Mouse (Mus musculus) heart, embryonic 11.5 days (tissue): ENCODE measurements around the gene Akap6. TPM values are rescaled to one million over a fixed set of nuclear protein-coding genes. Genes with fewer than 3 reads are reported as not detected.

Experiments used
- ATAC-seq: fragments of 200-750 bp; cut with Nextera tagmentation; replicated peaks from 2 replicates; pipeline ENCODE4 v1.8.0; 2017; ENCODE audit warnings: moderate library complexity; ENCODE audit not compliant: insufficient number of reproducible peaks, low FRiP score, low TSS enrichment
- H3K27ac ChIP-seq: fragments of 300-500 bp; sonication (generic); 2 replicates; pipeline ENCODE4 v1.5.1; 2014; ENCODE audit warnings: mild to moderate bottlenecking, low read depth, low read length
- H3K27me3 ChIP-seq: fragments of 300-500 bp; sonication (generic); 2 replicates; pipeline ENCODE4 v1.6.1; 2014; ENCODE audit warnings: mild to moderate bottlenecking, low read length, mixed read lengths; ENCODE audit not compliant: control insufficient read depth, insufficient read depth
- H3K36me3 ChIP-seq: fragments of 300-500 bp; sonication (generic); 2 replicates; pipeline ENCODE4 v1.6.1; 2014; ENCODE audit warnings: mild to moderate bottlenecking, low read length, moderate library complexity, mixed read lengths; ENCODE audit not compliant: control insufficient read depth, insufficient read depth
- H3K4me1 ChIP-seq: fragments of 300-500 bp; sonication (generic); 2 replicates; pipeline ENCODE4 v1.6.1; 2014; ENCODE audit warnings: low read length; ENCODE audit not compliant: control insufficient read depth, insufficient read depth
- H3K4me2 ChIP-seq: fragments of 300-500 bp; sonication (generic); 2 replicates; pipeline ENCODE4 v1.6.1; 2014; ENCODE audit warnings: mild to moderate bottlenecking, moderate library complexity
- H3K4me3 ChIP-seq: fragments of 300-500 bp; sonication (generic); 2 replicates; pipeline ENCODE4 v1.5.1; 2014; ENCODE audit warnings: low read depth, low read length
- H3K9ac ChIP-seq: fragments of 300-500 bp; sonication (generic); 2 replicates; pipeline ENCODE4 v1.6.1; 2014; ENCODE audit warnings: mild to moderate bottlenecking, low read depth, low read length, moderate library complexity
- H3K9me3 ChIP-seq: fragments of 300-500 bp; sonication (generic); replicated peaks from 2 replicates; pipeline ENCODE4 v1.6.1; 2016; ENCODE audit warnings: low read length; ENCODE audit not compliant: control insufficient read depth
- WGBS: fragments of 180-500 bp; shearing (Covaris S2); extraction: QIAGEN DNeasy Blood & Tissue Kit; methylation state at CpG from one replicate; pipeline ENCODE4 v1.1.7; 2014; ENCODE audit not compliant: insufficient replicate concordance; 5-methylcytosine and 5-hydroxymethylcytosine counted together
- polyA plus RNA-seq: library from polyadenylated mRNA; unstranded; fragments of >200 nt; fragmentation: Nextera tagmentation; extraction: Ambion mirVana; gene quantifications from 2 replicates; pipeline ENCODE4 v1.2.1, GENCODE M21; 2014

Akap6 gene
- polyA plus RNA-seq, 1 experiment from 2014 or later, result 6.7 TPM

GRCm38 (mm10) chr12:52780216-52780615 lies 81.0 kb downstream of the Akap6 start:
- no peak overlapping the region for H3K4me3 ChIP-seq
- H3K4me2 ChIP-seq, result no peak overlapping the region
- 75% methylated on average over 5 of the region's 5 CpGs for WGBS
- H3K27ac ChIP-seq, result no peak overlapping the region
- no peak overlapping the region for H3K9ac ChIP-seq
- ATAC-seq, result no peak
- H3K4me1 ChIP-seq, result no peaks in the 10 kb centered on the region
- H3K36me3 ChIP-seq, result no peaks in the 10 kb centered on the region
- no peaks in the 10 kb centered on the region for H3K9me3 ChIP-seq
- H3K27me3 ChIP-seq, result no peaks in the 10 kb centered on the region

- Histone ChIP-seq H3K4me3 (no peak overlapping the region), H3K27me3 (no peaks in the 10 kb centered on the region), H3K36me3 (no peaks in the 10 kb centered on the region), H3K4me1 (no peaks in the 10 kb centered on the region), H3K4me2 (no peak overlapping the region), H3K9me3 (no peaks in the 10 kb centered on the region), H3K9ac (no peak overlapping the region), H3K27ac (no peak overlapping the region)
- no peak for ATAC-seq
- 63% methylated on average over 7 of the region's 7 CpGs for WGBS
Observed at GRCm38 (mm10) chr12:52781066-52781465, 81.9 kb downstream of the Akap6 start.

- Histone ChIP-seq H3K4me1 (no peaks in the 10 kb centered on the region), H3K9me3 (no peaks in the 10 kb centered on the region), H3K36me3 (no peaks in the 10 kb centered on the region), H3K9ac (peak overlapping the region; percentile 44; the same call in 1 of the 2 replicates), H3K27me3 (no peaks in the 10 kb centered on the region), H3K4me3 (peak overlapping the region; percentile 18), H3K4me2 (peak overlapping the region; percentile 57), H3K27ac (no peak overlapping the region)
- 11% methylated on average over 14 of the region's 14 CpGs for WGBS
- ATAC-seq, result no peak
Observed at GRCm38 (mm10) chr12:52782902-52783441, 83.8 kb downstream of the Akap6 start.

GRCm38 (mm10) chr12:52785217-52785616 lies 86.0 kb downstream of the Akap6 start:
- Histone ChIP-seq H3K9me3 (no peaks in the 10 kb centered on the region), H3K27ac (no peak overlapping the region), H3K4me1 (peaks cover under 1% of the 10 kb centered on the region), H3K4me2 (no peak overlapping the region), H3K36me3 (no peaks in the 10 kb centered on the region), H3K27me3 (no peaks in the 10 kb centered on the region), H3K4me3 (no peak overlapping the region), H3K9ac (no peak overlapping the region)
- peak; percentile 22; the same call in 1 of the 2 replicates for ATAC-seq

GRCm38 (mm10) chr12:52790350-52790768 lies 91.2 kb downstream of the Akap6 start:
- Histone ChIP-seq H3K4me1 (peaks cover 16% of the 10 kb centered on the region), H3K9me3 (no peaks in the 10 kb centered on the region), H3K9ac (no peak overlapping the region), H3K4me2 (peak overlapping the region; percentile 48), H3K36me3 (no peaks in the 10 kb centered on the region), H3K27me3 (no peaks in the 10 kb centered on the region), H3K4me3 (no peak overlapping the region), H3K27ac (no peak overlapping the region)
- ATAC-seq, result peak; percentile 65
- WGBS, result 7% methylated on average over 8 of the region's 8 CpGs

GRCm38 (mm10) chr12:52794131-52794530 lies 94.9 kb downstream of the Akap6 start:
- Histone ChIP-seq H3K27me3 (no peaks in the 10 kb centered on the region), H3K9me3 (no peaks in the 10 kb centered on the region), H3K4me1 (peaks cover 16% of the 10 kb centered on the region), H3K4me2 (no peak overlapping the region), H3K4me3 (no peak overlapping the region), H3K9ac (no peak overlapping the region), H3K27ac (no peak overlapping the region), H3K36me3 (no peaks in the 10 kb centered on the region)
- no peak for ATAC-seq
- WGBS, result 83% methylated on average over 4 of the region's 4 CpGs

- Histone ChIP-seq H3K9me3 (no peaks in the 10 kb centered on the region), H3K4me1 (peaks cover 17% of the 10 kb centered on the region), H3K4me3 (no peak overlapping the region), H3K36me3 (no peaks in the 10 kb centered on the region), H3K4me2 (no peak overlapping the region), H3K27me3 (no peaks in the 10 kb centered on the region), H3K27ac (no peak overlapping the region), H3K9ac (no peak overlapping the region)
- no peak for ATAC-seq
- WGBS, result 86% methylated on average over 18 of the region's 18 CpGs
Observed at GRCm38 (mm10) chr12:52795551-52796470, 96.6 kb downstream of the Akap6 start.

GRCm38 (mm10) chr12:52796471-52796795 lies 97.2 kb downstream of the Akap6 start:
- Histone ChIP-seq H3K36me3 (no peaks in the 10 kb centered on the region), H3K4me1 (peaks cover 11% of the 10 kb centered on the region), H3K4me2 (no peak overlapping the region), H3K9ac (no peak overlapping the region), H3K4me3 (no peak overlapping the region), H3K9me3 (no peaks in the 10 kb centered on the region), H3K27ac (no peak overlapping the region), H3K27me3 (no peaks in the 10 kb centered on the region)
- WGBS, result 78% methylated on average over 4 of the region's 4 CpGs
- ATAC-seq, result no peak
